Comparison of ENCODE assay signal across 13 mouse cellular contexts in the genomic region with DNA sequence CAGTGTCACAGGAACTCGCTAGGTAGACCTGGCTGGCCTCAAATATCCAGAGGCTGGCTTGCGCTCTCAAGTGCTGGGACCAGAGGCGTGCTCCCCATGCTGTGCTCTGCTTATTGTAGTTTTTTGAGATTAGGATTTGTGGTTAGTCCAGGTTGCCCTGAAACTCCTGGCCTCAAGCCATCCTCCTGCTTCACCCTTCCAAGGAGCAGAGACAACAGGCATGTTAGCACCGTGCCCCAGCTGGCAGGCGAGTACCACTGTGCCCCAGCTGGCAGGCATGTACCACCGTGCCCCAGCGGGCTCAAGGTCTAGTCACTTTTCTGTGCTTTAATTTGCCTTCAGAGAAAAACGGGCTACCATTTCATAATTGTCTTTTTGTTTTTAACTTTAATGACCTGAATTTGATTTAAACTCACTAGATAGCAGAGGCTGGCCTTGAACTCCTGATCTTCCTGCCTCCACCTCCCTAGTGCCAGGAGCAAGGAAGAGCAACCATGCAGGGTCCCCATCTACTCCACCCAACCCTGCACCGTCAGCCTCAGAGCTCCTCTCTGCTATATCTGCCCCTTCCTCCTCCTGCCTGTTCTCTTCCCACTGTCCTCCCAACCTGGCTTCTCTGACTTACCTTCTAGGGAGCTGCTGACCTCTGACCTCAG. TPM values are rescaled to one million over a fixed set of nuclear protein-coding genes. Genes with fewer than 3 reads are reported as not detected.
DNase-seq lines count a peak whose midpoint lies in the region; ATAC-seq and TF ChIP-seq lines count a peak whose summit lies in the region.
"Had no signal": no experiment of that assay in that cellular context is flagged by ENCODE, and none has a peak within 500 bp of the region (broad histone marks: within the 10 kb centered on the region; RNA-seq: fewer than 3 reads in every experiment).

No protein-coding gene starts in this region.

- peak overlapping the region; percentile 39; the same call in 1 of the 2 replicates for H3K27ac ChIP-seq in heart, postnatal 0 days (ENCODE audit: low read depth)
- H3K27ac ChIP-seq in liver, embryonic 11.5 days (ENCODE audit: low read depth, low read length), result peak overlapping the region; percentile 90
- H3K27ac ChIP-seq: gastrocnemius, adult 2 months; lung, embryonic 15.5 days; midbrain, embryonic 12.5 days; neural tube, embryonic 12.5 days had no signal

- TF ChIP-seq EP300 in heart, postnatal 0 days (IDR thresholded peaks at IDR 0.05; ENCODE audit: low read depth), result no peak

- no peak for TF ChIP-seq CTCF in heart, postnatal 0 days (IDR thresholded peaks at IDR 0.05; ENCODE audit: low read depth)

- H3K4me1 ChIP-seq in heart, postnatal 0 days (ENCODE audit: control insufficient read depth, insufficient read depth), result peaks cover 7% of the 10 kb centered on the region; the same call in 1 of the 2 replicates
- peaks cover 37% of the 10 kb centered on the region for H3K4me1 ChIP-seq in liver, embryonic 11.5 days (replicated peaks; ENCODE audit: control insufficient read depth, insufficient read depth, low read length)

- H3K27me3 ChIP-seq in heart, postnatal 0 days (ENCODE audit: control insufficient read depth, insufficient read depth, low read length), result peaks cover 4% of the 10 kb centered on the region; the same call in 1 of the 2 replicates
- no peaks in the 10 kb centered on the region for H3K27me3 ChIP-seq in liver, embryonic 11.5 days (replicated peaks; ENCODE audit: control insufficient read depth, insufficient read depth, low read length)
- H3K27me3 ChIP-seq: CH12.LX; lung, embryonic 15.5 days had no signal

- no peak for ATAC-seq in heart, postnatal 0 days (ENCODE audit: insufficient read depth, low read depth)
- peak; percentile 48 for ATAC-seq in liver, embryonic 11.5 days (replicated peaks; ENCODE audit: low FRiP score)
- ATAC-seq in activated CD4-positive, CD25-positive, alpha-beta regulatory T cell, adult 4 months, result no peak

- no peaks in the 10 kb centered on the region for H3K9me3 ChIP-seq in heart, postnatal 0 days (replicated peaks; ENCODE audit: control insufficient read depth, low read length)
- H3K9me3 ChIP-seq in liver, embryonic 11.5 days (ENCODE audit: control insufficient read depth, low read length), result peaks cover 4% of the 10 kb centered on the region; the same call in 1 of the 2 replicates
- H3K9me3 ChIP-seq: lung, embryonic 15.5 days; midbrain, embryonic 12.5 days; neural tube, embryonic 12.5 days had no signal

- no peak for DNase-seq in heart, postnatal 0 days (ENCODE audit: low spot score)
- DNase-seq in heart, postnatal 10 days, result no peak
- peak; percentile 27 for DNase-seq in thymus, postnatal 0 days (ENCODE audit: low spot score)
- DNase-seq in thymus, postnatal 25 days, result no peak
- no peak for DNase-seq in liver, embryonic 11.5 days (ENCODE audit: low spot score)
- DNase-seq in right cerebral cortex, postnatal 4 days, result no peak
- DNase-seq: gastrocnemius, adult 2 months; kidney, postnatal 36 days had no signal

- intact Hi-C loops in heart, postnatal 10 days (cut with DNase I), result no loop called here

- no peaks in the 10 kb centered on the region for H3K36me3 ChIP-seq in heart, postnatal 0 days (replicated peaks; ENCODE audit: control insufficient read depth, insufficient read depth, low read length)
- no peaks in the 10 kb centered on the region for H3K36me3 ChIP-seq in liver, embryonic 11.5 days (ENCODE audit: control insufficient read depth, insufficient read depth, low read length)
- H3K36me3 ChIP-seq: lung, embryonic 15.5 days; midbrain, embryonic 12.5 days; neural tube, embryonic 12.5 days had no signal

- no peak overlapping the region for H3K4me3 ChIP-seq in heart, postnatal 0 days (ENCODE audit: low read depth, low read length)
- peak overlapping the region; percentile 53 for H3K4me3 ChIP-seq in liver, embryonic 11.5 days (ENCODE audit: low read depth, low read length)
- H3K4me3 ChIP-seq: gastrocnemius, adult 2 months; lung, embryonic 15.5 days; midbrain, embryonic 12.5 days; neural tube, embryonic 12.5 days had no signal

- no peak overlapping the region for H3K4me2 ChIP-seq in heart, postnatal 0 days (ENCODE audit: low read depth, low read length)
- H3K4me2 ChIP-seq in liver, embryonic 11.5 days, result peak overlapping the region; percentile 95
- H3K4me2 ChIP-seq: lung, embryonic 15.5 days; midbrain, embryonic 12.5 days; neural tube, embryonic 12.5 days had no signal

- WGBS in heart, postnatal 0 days, result 80% methylated on average over 9 of the region's 9 CpGs
- 67% methylated on average over 9 of the region's 9 CpGs for WGBS in liver, embryonic 11.5 days

- no peak overlapping the region for H3K9ac ChIP-seq in heart, postnatal 0 days (replicated peaks; ENCODE audit: low read depth, low read length)
- H3K9ac ChIP-seq in liver, embryonic 11.5 days (ENCODE audit: low read depth, low read length), result peak overlapping the region; percentile 71
- H3K9ac ChIP-seq: lung, embryonic 15.5 days; midbrain, embryonic 12.5 days; neural tube, embryonic 12.5 days had no signal

RNA-seq across cellular contexts. Expression of a gene that starts 0.4 kb away (rescaled TPM):
- total RNA-seq in heart, postnatal 0 days (2014; rRNA removed; ENCODE audit: low replicate concordance), result 0.77 and 4.4 TPM in 2 replicates
- polyA plus RNA-seq in heart, postnatal 0 days (2015; fragmentation: Nextera tagmentation; extraction: Ambion mirVana), result 2.0 TPM in 2 replicates
- total RNA-seq in heart, postnatal 10 days (2021), result 1 to 10 TPM; 1.8 to 2.8 TPM
- 135 TPM in 2 replicates for polyA plus RNA-seq in thymus, postnatal 0 days (2015; fragmentation: Nextera tagmentation; extraction: Ambion mirVana)
- 156 and 162 TPM in 2 replicates for polyA plus RNA-seq in liver, embryonic 11.5 days (2014; fragmentation: Nextera tagmentation; extraction: Ambion mirVana)
- 100 to 1,000 TPM; 208 to 219 TPM for polyA plus RNA-seq in activated CD4-positive, CD25-positive, alpha-beta regulatory T cell, adult 4 months (2017; shearing (Covaris generic))

RNA-seq across cellular contexts. Expression of a gene that starts 18.1 kb away (rescaled TPM):
- 86.6 and 132 TPM in 2 replicates for total RNA-seq in heart, postnatal 0 days (2014; rRNA removed; ENCODE audit: low replicate concordance)
- 82.3 and 89.1 TPM in 2 replicates for polyA plus RNA-seq in heart, postnatal 0 days (2015; fragmentation: Nextera tagmentation; extraction: Ambion mirVana)
- total RNA-seq in heart, postnatal 10 days (2021), result 10 to 100 TPM; 43.5 to 44.0 TPM
- polyA plus RNA-seq in thymus, postnatal 0 days (2015; fragmentation: Nextera tagmentation; extraction: Ambion mirVana), result 174 and 178 TPM in 2 replicates
- polyA plus RNA-seq in liver, embryonic 11.5 days (2014; fragmentation: Nextera tagmentation; extraction: Ambion mirVana), result 159 and 169 TPM in 2 replicates
- polyA plus RNA-seq in activated CD4-positive, CD25-positive, alpha-beta regulatory T cell, adult 4 months (2017; shearing (Covaris generic)), result 100 to 1,000 TPM in 1 of 2 experiments, 10 to 100 TPM in 1; 96.8 to 108 TPM

RNA-seq across cellular contexts. Expression of a gene that starts 21.5 kb away (rescaled TPM):
- total RNA-seq in heart, postnatal 0 days (2014; rRNA removed; ENCODE audit: low replicate concordance), result 7.4 and 28.1 TPM in 2 replicates
- 61.7 and 68.1 TPM in 2 replicates for polyA plus RNA-seq in heart, postnatal 0 days (2015; fragmentation: Nextera tagmentation; extraction: Ambion mirVana)
- total RNA-seq in heart, postnatal 10 days (2021), result 10 to 100 TPM; 35.3 to 35.6 TPM
- 105 and 111 TPM in 2 replicates for polyA plus RNA-seq in thymus, postnatal 0 days (2015; fragmentation: Nextera tagmentation; extraction: Ambion mirVana)
- 66.6 and 67.9 TPM in 2 replicates for polyA plus RNA-seq in liver, embryonic 11.5 days (2014; fragmentation: Nextera tagmentation; extraction: Ambion mirVana)
- polyA plus RNA-seq in activated CD4-positive, CD25-positive, alpha-beta regulatory T cell, adult 4 months (2017; shearing (Covaris generic)), result 10 to 100 TPM; 49.5 to 56.8 TPM

RNA-seq across cellular contexts. Expression of a gene that starts 36.1 kb away (rescaled TPM):
- total RNA-seq in heart, postnatal 0 days (2014; rRNA removed; ENCODE audit: low replicate concordance), result 56.3 and 305 TPM in 2 replicates
- 41.3 and 53.5 TPM in 2 replicates for polyA plus RNA-seq in heart, postnatal 0 days (2015; fragmentation: Nextera tagmentation; extraction: Ambion mirVana)
- total RNA-seq in heart, postnatal 10 days (2021), result 1 to 10 TPM; 8.2 to 9.7 TPM
- 1.4 and 2.9 TPM in 2 replicates for polyA plus RNA-seq in thymus, postnatal 0 days (2015; fragmentation: Nextera tagmentation; extraction: Ambion mirVana)
- polyA plus RNA-seq in liver, embryonic 11.5 days (2014; fragmentation: Nextera tagmentation; extraction: Ambion mirVana), result 3.6 and 6.2 TPM in 2 replicates
- not detected for polyA plus RNA-seq in activated CD4-positive, CD25-positive, alpha-beta regulatory T cell, adult 4 months (2017; shearing (Covaris generic))
- total RNA-seq: CH12.LX had no signal

RNA-seq across cellular contexts. Expression of a gene that starts 49.9 kb away (rescaled TPM):
- total RNA-seq in heart, postnatal 0 days (2014; rRNA removed; ENCODE audit: low replicate concordance), result 106 and 138 TPM in 2 replicates
- 80.1 and 82.0 TPM in 2 replicates for polyA plus RNA-seq in heart, postnatal 0 days (2015; fragmentation: Nextera tagmentation; extraction: Ambion mirVana)
- 10 to 100 TPM; 79.0 to 82.6 TPM for total RNA-seq in heart, postnatal 10 days (2021)
- 44.7 and 44.8 TPM in 2 replicates for polyA plus RNA-seq in thymus, postnatal 0 days (2015; fragmentation: Nextera tagmentation; extraction: Ambion mirVana)
- polyA plus RNA-seq in liver, embryonic 11.5 days (2014; fragmentation: Nextera tagmentation; extraction: Ambion mirVana), result 55.1 and 59.2 TPM in 2 replicates
- polyA plus RNA-seq in activated CD4-positive, CD25-positive, alpha-beta regulatory T cell, adult 4 months (2017; shearing (Covaris generic)), result 10 to 100 TPM; 31.0 to 31.1 TPM

Comparison
In these comparisons a context has a peak if more than half of its experiments do, and no peak if none do; other contexts are left out.
1. RNA of a gene that starts 0.4 kb away (polyA plus RNA-seq): 208 to 219 TPM in activated CD4-positive, CD25-positive, alpha-beta regulatory T cell, adult 4 months, 156 to 162 TPM in liver, embryonic 11.5 days and 135 TPM in thymus, postnatal 0 days; 2.0 TPM in heart, postnatal 0 days; every median in the first group is over 10 times any median in the second.